Mouse (Mus musculus) embryonic fibroblast, embryonic 13.5 days (primary cell): ENCODE measurements at regions not wholly inside any gene's neighbourhood (a gene's known extent, or its start where the extent isn't known, plus 50 kb on each side); places are given as distances from the start of the nearest gene placed in this dataset.

Experiments
- CTCF ChIP-seq: IDR thresholded peaks from 2 replicates; pipeline ENCODE4 v1.5.1; 2011; ENCODE audit warnings: mild to moderate bottlenecking, control low read depth, low read length, moderate library complexity, borderline replicate concordance; ENCODE audit not compliant: insufficient read depth
- POLR2A ChIP-seq: IDR thresholded peaks from 2 replicates; pipeline ENCODE4 v1.6.1; 2011; ENCODE audit warnings: low read depth, mild to moderate bottlenecking, control low read depth, low read length, moderate library complexity

GRCm38 (mm10) chr3:41210333-41210732 lies 127.5 kb upstream of the Pgrmc2 start:
- TF ChIP-seq CTCF (no peak), POLR2A (no peak)
